Mouse (Mus musculus): ENCODE results near the gene Ctnnbl1.

GRCm38 (mm10) chr2:157723883-157724573 lies 13.2 kb upstream of the Ctnnbl1 start:
- TF ChIP-seq CTCF (IDR thresholded peaks at IDR 0.05; ENCODE audit: low read depth) (no peak), EP300 (IDR thresholded peaks at IDR 0.05; ENCODE audit: low read depth) (no peak)

All from heart, postnatal 0 days (tissue).